Mouse (Mus musculus): ENCODE data around the gene Trmt112.

DNA sequence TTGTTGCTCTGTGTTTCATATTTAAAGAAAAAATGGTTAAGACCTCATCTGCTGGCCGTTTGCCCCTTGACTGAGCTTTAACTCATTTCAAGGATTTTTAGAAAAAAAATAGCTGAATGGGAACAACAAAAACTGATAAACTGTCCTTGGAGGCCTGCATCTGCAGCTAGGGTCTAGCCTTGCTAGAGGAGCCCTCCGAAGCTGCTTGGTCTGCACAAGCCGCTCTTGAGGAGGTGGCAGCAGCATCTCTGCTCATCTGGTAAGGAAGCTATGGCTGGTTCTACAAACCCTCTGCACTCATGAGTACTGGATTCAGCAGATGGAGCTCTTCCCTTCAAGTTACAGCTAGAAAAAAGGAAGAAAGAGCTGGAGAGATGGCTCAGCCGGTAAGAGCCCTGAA, 31.5 kb upstream of the Trmt112 start:
- no peak for TF ChIP-seq CTCF (IDR thresholded peaks at IDR 0.05; ENCODE audit: control insufficient read depth, insufficient read depth, insufficient read length)
- TF ChIP-seq MYOD1 (IDR thresholded peaks at IDR 0.05; ENCODE audit: control insufficient read depth, insufficient read length, low read depth) = no peak
- no peak for TF ChIP-seq MYOG (IDR thresholded peaks at IDR 0.05; ENCODE audit: control insufficient read depth, extremely low read depth, insufficient read length)
- TF ChIP-seq MAX (IDR thresholded peaks at IDR 0.05) = no peak
- no peak for TF ChIP-seq CEBPB (IDR thresholded peaks at IDR 0.05; ENCODE audit: low read depth)
- TF ChIP-seq USF1 (IDR thresholded peaks at IDR 0.05; ENCODE audit: low read depth) = no peak

All from C2C12 (cell line).